Mouse (Mus musculus) brown adipose tissue, adult 24 weeks (tissue): ENCODE results near the gene Ppil1. TPM values are rescaled to one million over a fixed set of nuclear protein-coding genes. Genes with fewer than 3 reads are reported as not detected.
A peak's percentile ranks its signal among the peaks of the same experiment; 100 is the strongest.

ENCODE experiments used
- H3K27ac ChIP-seq: fragments of 200-500 bp; replicated peaks from 2 replicates; pipeline ENCODE4 v1.5.1; 2012; ENCODE audit warnings: low read depth, mild to moderate bottlenecking, low read length
- H3K4me1 ChIP-seq: fragments of 200-500 bp; 2 replicates; pipeline ENCODE4 v1.6.1; 2012; ENCODE audit warnings: low read length, mixed read lengths; ENCODE audit not compliant: control insufficient read depth, insufficient read depth, insufficient read length
- H3K4me3 ChIP-seq: fragments of 200-500 bp; 2 replicates; pipeline ENCODE4 v1.5.1; 2012; ENCODE audit warnings: low read depth, mild to moderate bottlenecking, low read length, moderate library complexity; ENCODE audit not compliant: insufficient read depth
- polyA plus RNA-seq: library from polyadenylated mRNA; stranded (reverse); fragments of >200 nt; gene quantifications from 2 replicates; pipeline ENCODE4 v1.2.4, GENCODE M21; 2012; ENCODE audit not compliant: missing spikeins, insufficient read depth, insufficient read length

Ppil1 gene
- polyA plus RNA-seq, 1 experiment: 20.9 TPM

DNA sequence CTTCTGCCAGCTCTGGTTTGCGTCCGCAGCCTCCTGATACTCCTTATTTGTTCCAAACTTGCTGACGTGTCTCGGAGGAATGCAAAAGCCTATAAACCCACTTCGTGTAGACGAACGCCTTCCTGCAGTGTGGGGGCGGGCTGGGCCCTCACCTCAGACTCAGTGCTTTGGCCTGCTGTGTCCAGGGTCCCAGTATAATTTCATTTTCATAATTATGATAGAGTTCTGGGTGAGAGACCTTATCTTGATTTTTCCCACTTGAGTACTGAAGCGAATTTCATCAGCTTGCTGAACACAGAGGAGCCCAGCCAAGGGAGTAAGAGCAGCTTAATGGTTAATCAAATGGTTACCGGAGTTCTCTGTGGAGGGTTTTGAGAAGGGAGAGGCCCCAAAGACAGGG is 33.3 kb upstream of the Ppil1 start:
- no peak overlapping the region for H3K27ac ChIP-seq
- no peaks in the 10 kb centered on the region for H3K4me1 ChIP-seq
- no peak overlapping the region for H3K4me3 ChIP-seq

DNA sequence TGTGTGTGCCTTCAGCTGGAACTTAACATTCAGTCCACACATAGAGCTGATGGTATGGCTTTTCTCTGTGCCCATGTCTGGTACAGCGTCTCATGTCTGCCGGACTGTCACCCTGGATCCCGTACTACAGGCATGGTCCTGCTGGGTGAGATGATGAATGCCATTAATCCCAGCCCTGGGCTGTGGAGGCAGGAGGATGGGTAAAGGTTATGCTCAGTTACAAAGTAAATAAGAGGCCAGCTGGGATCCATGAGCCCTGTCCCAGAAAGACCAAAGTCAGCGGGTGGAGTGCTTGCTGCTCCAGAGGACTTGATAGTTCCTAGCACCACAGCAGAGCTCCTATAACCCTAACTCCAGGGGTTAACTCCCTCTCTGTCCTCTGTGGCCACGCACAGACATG is 31.8 kb upstream of the Ppil1 start:
- no peak overlapping the region for H3K4me3 ChIP-seq
- H3K4me1 ChIP-seq: no peaks in the 10 kb centered on the region
- H3K27ac ChIP-seq: no peak overlapping the region

DNA sequence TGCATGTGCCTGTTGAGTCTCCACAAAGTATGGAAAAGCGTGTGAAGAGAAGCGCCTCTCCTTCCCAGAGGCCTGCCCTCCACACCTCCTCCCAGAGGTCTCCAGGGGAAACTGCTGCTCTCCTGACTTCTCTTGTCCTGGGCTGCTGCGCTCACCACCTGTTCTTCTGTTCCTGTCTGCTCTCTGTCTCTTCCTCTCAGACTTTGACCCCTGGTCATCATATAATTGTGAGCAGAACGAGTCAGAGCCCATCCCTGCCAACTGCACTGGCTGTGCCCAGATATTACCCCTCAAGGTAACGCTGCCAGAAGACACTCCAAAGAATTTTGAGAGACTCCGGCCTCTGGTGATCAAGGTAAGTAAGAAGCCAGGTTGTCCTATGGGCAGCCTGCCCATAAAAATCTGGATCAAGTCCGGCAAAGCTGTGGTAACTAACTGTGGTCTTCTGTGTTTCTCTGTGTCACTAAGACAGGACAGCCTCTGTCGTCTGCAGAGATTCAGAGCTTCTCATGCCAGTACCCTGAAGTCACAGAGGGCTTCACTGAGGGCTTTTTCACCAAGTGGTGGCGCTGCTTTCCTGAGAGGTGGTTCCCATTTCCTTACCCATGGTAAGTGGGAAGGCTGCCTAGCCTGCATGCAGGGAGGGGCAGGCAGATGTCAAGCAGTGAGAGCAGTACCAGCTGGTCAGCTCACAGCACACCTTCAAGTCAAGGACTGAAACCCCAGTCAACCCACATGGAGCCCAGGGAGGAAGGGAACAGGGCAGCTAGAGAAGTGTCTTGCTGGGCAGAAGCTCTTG is 30.0 kb upstream of the Ppil1 start:
- Histone ChIP-seq H3K4me3 (no peak overlapping the region), H3K4me1 (no peaks in the 10 kb centered on the region), H3K27ac (no peak overlapping the region)

DNA sequence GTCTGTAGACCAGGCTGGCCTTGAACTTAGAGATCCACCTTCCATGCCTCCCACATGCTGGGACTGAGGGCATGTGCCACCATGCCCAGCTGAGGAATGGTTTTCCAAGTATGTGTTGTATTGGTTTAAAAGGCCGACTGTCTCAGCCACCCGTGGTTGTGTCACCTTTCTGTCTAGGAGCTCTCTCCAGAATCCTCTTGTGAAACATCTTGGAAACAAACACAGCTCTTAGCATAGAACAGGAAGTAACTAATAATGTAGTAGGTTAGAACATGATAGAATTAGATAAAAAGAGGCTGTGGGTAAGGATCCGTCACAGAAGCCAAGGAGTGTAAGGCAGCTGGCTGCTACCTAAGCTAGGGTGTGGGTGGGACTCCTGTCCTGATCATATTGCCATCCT is 29.0 kb upstream of the Ppil1 start:
- Histone ChIP-seq H3K4me1 (no peaks in the 10 kb centered on the region), H3K27ac (no peak overlapping the region), H3K4me3 (no peak overlapping the region)

DNA sequence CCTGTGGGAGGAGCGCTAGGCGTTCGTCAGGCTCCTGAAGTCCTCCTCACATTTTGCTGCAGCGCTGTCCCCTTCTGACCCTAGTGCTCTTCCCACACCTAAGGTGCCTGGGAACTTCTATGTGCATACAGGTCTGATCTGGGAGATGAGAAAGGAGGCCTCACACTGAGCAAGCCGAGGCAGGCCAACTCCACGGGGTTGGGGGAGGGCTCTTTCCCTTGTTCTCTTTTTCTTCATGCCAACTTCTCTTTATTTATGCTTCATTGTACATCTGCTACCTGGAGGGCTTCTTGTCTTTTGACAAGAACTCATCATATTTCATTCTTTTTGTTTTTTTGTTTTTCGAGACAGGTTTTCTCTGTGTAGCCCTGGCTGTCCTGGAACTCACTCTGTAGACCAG is 27.8 kb upstream of the Ppil1 start:
- no peaks in the 10 kb centered on the region for H3K4me1 ChIP-seq
- no peak overlapping the region for H3K4me3 ChIP-seq
- H3K27ac ChIP-seq: no peak overlapping the region

DNA sequence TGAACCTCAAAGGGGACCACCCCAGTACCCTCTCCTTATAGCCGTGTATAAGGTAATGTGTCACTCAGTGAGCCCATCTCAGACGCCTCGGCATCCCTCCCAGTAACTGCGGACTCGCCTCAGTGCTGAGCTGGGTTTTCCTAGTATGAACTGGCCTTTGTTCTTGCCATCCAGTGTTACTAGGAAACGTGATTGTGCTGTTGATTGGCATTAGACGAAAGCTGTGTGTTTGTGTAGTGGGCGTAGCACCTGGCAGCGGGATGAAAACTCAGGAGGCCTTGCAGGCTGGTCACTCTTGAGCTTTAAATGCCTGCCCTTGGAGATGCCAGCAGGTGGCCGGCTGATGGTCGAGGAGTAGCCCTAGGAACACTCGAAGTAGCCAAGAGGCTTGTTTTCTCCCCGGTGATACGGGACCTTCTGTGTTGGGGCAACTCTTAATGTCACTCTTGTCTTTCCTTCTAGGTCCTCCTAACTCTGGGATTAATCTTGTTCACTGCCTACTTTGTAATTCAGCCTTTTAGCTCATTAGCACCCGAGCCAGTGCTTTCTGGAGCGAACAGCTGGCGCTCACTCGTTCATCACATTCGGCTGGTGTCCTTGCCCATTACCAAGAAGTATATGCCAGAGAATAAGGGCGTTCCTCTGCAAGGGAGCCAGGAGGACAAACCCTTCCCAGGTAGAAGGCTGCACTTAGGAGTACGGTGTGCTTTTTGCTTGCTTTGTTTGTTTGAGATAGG is 18.4 kb upstream of the Ppil1 start:
- no peak overlapping the region for H3K4me3 ChIP-seq
- H3K27ac ChIP-seq: no peak overlapping the region
- peaks cover 3% of the 10 kb centered on the region; the same call in 1 of the 2 replicates for H3K4me1 ChIP-seq

DNA sequence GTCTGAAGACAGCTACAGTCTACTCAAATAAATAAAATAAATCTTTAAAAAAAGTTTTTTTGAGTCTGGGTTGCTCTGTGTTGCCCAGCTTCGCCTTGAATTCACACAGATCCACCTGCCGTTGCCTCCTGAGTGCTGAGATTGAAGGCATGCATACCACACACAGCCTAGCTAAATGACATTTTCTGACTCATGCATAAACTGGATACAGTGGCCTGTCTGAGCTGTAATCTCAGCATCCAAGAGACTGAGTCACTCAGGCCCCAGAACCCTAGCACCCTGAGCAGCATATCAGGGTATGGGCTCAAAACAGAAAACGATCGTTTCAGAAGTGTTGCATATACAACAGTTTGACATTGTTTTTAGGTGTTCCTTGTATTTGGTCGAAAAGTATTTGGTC is 17.6 kb upstream of the Ppil1 start:
- no peak overlapping the region for H3K27ac ChIP-seq
- H3K4me1 ChIP-seq: peaks cover 3% of the 10 kb centered on the region; the same call in 1 of the 2 replicates
- H3K4me3 ChIP-seq: no peak overlapping the region

DNA sequence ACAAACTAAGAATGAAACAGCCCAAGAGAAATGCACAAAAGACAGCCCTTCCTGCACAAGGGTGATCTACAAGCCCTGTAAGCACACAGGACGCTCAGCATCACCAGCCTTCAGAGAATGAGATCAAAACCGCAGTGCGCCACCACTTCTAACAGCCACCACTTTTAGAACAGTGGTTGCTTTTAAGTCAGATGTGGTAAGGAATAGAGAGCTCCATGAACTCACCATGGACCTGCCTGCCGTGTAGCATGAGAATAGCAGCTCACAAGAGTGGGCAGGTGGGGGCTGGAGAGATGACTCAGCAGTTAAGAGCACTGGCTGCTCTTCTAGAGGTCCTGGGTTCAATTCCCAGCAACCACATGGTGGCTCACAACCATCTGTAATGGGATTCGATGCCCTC is 16.4 kb upstream of the Ppil1 start:
- H3K4me3 ChIP-seq: no peak overlapping the region
- H3K4me1 ChIP-seq: peaks cover 3% of the 10 kb centered on the region; the same call in 1 of the 2 replicates
- no peak overlapping the region for H3K27ac ChIP-seq

DNA sequence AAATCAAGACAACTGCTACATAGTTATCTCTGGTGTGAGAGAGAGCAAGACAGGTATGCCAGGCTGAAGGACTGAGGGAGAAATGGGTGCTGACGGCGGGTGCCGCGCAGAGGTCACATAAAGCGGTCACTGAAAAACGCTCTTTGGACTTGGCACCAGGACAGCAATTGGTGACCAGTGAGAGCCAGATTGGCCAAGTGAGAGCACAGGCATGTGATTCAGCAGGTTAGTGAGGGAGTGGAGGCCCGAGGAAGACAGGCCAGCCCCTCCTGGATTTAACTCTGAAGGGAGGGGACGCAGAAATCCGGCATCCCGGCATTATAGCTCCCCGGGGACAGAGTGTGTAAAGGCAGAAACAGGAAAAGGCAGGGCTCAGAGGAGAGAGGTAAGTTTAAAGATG is 9.9 kb upstream of the Ppil1 start:
- Histone ChIP-seq H3K4me3 (no peak overlapping the region), H3K4me1 (peaks cover 9% of the 10 kb centered on the region), H3K27ac (peak overlapping the region; percentile 53; the same call in 1 of the 2 replicates)

DNA sequence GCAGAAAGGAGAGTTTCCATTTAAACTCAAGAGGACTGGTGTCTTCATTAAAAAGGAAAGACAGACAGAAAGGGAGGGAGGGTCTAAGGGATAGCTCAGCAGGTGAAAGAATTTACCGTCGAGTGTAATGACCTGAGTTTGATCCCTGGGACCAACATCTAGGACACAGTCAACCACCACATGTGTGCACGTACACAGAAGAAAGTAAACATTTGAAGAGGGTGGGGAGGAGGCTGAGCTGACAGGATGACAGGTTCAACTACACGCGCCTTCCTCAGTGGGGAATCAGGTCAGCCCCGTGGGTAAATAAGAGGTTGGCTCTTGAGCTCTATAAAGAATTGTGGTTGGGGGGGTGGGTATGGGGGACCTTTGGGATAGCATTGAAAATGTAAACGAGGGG is 9.2 kb upstream of the Ppil1 start:
- Histone ChIP-seq H3K4me1 (peaks cover 9% of the 10 kb centered on the region), H3K27ac (no peak overlapping the region), H3K4me3 (no peak overlapping the region)

DNA sequence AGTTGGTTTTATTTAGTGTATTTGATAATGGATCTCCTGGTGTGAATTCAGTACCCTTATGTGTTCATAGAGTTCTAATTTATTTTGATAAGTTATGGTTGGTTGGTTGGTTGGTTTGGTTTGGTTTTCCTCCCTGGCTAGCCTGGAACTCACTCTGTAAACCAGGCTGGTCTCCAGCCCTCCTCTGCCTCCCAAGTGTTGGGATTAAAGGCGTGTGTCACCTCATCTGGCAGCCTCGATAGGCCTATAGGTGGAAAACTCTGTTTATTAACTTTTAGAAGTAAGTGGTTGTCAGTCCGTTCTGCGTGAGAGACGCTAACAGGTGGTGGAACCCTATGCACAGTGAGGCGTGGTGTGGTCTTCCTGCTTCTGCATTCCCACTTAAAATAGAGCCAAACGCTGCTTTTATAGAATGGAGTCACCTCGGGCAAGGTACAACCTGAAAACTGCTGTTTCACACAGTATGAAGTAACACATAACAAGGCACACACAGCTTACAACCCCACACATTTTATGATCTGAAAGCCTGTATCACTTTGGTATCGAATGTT is 6.2 kb upstream of the Ppil1 start:
- H3K4me3 ChIP-seq: no peak overlapping the region
- peaks cover 6% of the 10 kb centered on the region for H3K4me1 ChIP-seq
- H3K27ac ChIP-seq: 0 out of 2 replicates have a peak overlapping the region, but pooled peaks have one; percentile 15

DNA sequence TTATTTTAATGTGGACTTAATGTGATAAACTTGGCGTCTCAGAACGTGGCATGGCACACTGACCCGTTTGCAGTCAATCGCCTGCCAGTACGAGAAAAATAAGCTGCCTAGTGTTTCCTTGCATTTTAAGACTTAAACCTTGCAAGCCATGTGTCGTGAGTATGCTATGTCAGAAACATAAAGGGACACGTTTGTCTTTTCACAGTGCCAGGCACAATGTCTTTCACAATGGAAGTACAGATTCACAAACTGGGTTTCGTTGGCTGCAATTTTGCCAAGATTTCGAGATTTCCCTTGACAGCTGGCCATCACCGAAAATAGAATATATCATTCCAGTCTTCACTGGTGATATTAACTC is 5.3 kb upstream of the Ppil1 start:
- H3K27ac ChIP-seq: peak overlapping the region; percentile 91
- peak overlapping the region; percentile 98 for H3K4me3 ChIP-seq
- H3K4me1 ChIP-seq: peaks cover 6% of the 10 kb centered on the region; the same call in 1 of the 2 replicates

DNA sequence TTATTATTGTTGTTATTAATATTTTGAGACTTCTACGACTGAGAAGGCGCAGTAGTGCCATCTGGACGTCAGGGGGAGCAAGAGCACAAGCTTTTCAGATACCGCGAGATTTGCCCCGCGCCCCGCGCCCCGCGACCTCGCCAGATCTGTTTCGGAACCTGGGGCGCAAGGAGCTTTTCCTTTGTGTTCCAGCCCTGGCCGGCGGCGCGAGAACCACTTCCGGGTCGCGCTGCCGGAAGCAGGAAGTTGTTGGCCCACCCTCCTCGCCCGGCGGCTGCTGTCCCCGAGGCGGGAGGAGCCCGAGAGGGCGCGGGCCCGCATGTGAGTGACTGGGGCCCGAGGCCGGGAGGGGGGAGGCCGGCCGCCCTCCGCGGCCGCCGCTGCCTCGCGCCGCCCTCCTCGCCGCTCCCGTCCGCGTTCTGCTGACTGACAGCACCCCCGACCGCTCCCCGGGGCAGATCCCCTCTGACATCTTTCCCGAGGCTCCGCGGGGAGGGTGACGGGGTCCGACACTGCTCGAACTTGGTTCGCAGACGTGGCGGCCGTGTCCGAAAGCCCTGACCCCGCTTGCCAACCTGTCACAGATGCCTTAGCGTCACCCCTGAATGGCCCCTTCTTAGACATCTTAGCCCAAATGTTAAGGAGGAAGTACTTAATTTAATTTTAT is 4.8 kb upstream of the Ppil1 start, which contains the start of gene BC004004:
TSS of gene BC004004 (plus strand) at position 107 of the 667 bp plus-strand sequence.
- peaks cover 6% of the 10 kb centered on the region; the same call in 1 of the 2 replicates for H3K4me1 ChIP-seq

DNA sequence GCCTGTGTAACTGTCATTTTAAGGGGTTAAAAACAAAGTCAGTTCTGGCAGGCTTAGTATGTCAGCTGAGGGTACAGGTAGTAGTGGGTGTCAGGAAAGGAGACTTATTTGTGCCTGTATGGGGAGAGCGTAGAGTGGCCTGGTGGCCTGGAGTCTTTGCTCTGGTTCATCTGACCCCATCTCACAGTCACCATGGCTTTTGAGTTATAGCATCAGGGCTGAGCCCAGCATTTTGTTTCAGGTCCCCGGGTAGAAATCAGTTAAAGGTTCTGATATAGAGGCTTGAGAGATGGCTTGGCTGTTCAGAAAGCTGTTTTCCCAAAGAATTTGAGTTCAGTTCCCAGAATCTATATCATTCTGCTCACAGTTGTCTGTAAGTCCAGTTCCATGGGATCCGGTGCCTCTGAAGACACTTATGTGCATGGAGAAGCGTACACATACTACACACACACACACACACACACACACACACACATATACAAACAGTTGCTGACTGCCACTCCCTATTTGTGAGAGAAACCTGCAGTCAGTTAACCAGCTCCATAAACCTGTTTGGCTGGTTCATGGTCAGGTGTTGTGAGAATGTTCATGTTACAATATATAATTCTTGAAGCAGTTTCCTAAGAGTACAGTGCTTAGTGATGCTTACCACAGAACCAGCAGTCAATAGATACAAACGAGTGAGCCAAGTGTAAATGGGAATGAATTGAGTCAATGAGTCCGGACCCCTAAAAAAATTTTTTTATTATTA is 4.1 kb upstream of the Ppil1 start:
- peak overlapping the region; percentile 39 for H3K27ac ChIP-seq
- H3K4me3 ChIP-seq: no peak overlapping the region; the same call in 1 of the 2 replicates
- H3K4me1 ChIP-seq: peaks cover 9% of the 10 kb centered on the region; the same call in 1 of the 2 replicates

More for the DNA sequence above, 4.8 kb upstream of the Ppil1 start, which contains the start of gene BC004004:
- peak within 1 kb of the TSS; percentile 98 for H3K4me3 ChIP-seq
- peak within 1 kb of the TSS; percentile 91 for H3K27ac ChIP-seq
